8 mouse cellular contexts compared by ENCODE assay signal in the genomic region with DNA sequence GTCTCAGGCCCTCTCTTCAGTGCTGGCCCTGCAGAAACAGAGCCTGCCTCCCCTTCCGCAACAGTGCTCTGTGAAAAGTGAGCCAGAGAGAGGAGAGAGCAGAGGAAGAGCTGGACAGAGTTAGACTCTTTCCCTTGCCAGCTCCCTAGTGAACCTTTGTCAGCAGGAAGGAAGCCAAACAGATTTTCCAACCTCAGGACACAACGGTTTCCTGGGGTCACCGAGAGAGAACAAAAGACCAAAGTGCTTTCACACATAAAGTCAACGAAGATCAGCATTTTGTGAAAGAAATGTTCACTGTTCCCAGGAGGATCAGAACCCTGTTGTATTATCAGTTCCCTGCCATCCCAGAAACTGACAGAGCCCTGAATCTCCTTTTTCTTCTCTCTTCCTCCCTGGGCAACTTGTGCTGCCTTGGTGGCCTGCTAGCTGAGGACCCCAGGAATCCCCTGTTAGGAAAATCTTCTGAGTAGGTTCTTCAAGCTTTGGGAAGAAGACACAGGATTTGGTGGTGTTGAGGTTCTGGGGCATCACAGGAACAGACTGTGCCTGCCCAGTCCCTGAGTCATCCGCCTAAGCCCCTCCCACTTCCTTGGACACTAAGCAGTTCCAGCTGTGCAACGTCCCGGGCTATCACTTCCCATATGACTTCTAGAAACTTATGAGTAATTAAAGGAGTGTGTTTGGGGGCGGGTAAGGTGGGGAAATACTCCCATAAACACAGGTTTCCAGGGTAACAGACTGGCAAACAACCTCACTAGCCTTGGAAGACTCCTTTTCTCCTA. TPM values are rescaled to one million over a fixed set of nuclear protein-coding genes. Genes with fewer than 3 reads are reported as not detected.
DNase-seq lines count a peak whose midpoint lies in the region; ATAC-seq and TF ChIP-seq lines count a peak whose summit lies in the region.

No protein-coding gene starts in this region.

- WGBS in heart, embryonic 10.5 days: 35% methylated on average over 8 of the region's 8 CpGs
- WGBS in kidney, embryonic 14.5 days: 35% methylated on average over 8 of the region's 8 CpGs
- WGBS in stomach, postnatal 0 days: 14% methylated on average over 8 of the region's 8 CpGs

- DNase-seq in Patski (ENCODE audit: low read depth, low spot score): peak; percentile 71
- no peak for DNase-seq in heart, embryonic 10.5 days (ENCODE audit: low spot score)
- peak; percentile 95 for DNase-seq in lung, postnatal 10 days
- peak; percentile 70 for DNase-seq in stomach, postnatal 0 days (ENCODE audit: low spot score)
- DNase-seq in thymus, postnatal 10 days (ENCODE audit: low spot score in 2 of 2): no peak
- DNase-seq in layer of hippocampus, adult 18-20 months (ENCODE audit: low spot score in 2 of 2): no peak

- TF ChIP-seq POLR2A in cortical plate, adult 2 months (IDR thresholded peaks at IDR 0.05; ENCODE audit: extremely low read depth, insufficient read depth, low read length): no peak

- no peak for TF ChIP-seq EP300 in stomach, postnatal 0 days (optimal IDR thresholded peaks at IDR 0.05)

- no peak for TF ChIP-seq CTCF in Patski (IDR thresholded peaks at IDR 0.05)
- TF ChIP-seq CTCF in cortical plate, adult 2 months (IDR thresholded peaks at IDR 0.05; ENCODE audit: extremely low read depth, insufficient read depth, low read length): no peak
- TF ChIP-seq CTCF in stomach, postnatal 0 days (IDR thresholded peaks at IDR 0.05; ENCODE audit: low read depth): no peak

- no peak overlapping the region for H3K4me3 ChIP-seq in cortical plate, adult 2 months (ENCODE audit: insufficient read depth, low read length)
- no peak overlapping the region for H3K4me3 ChIP-seq in heart, embryonic 10.5 days
- no peak overlapping the region for H3K4me3 ChIP-seq in kidney, embryonic 14.5 days (ENCODE audit: low read length)
- H3K4me3 ChIP-seq in stomach, postnatal 0 days (ENCODE audit: low read depth, low read length): no peak overlapping the region

- POLR2A ChIA-PET in Patski (lab: Charles Lee): interaction anchor here (0.9 kb wide), 1 partner anchor 30 kb away, joined by 3 read pairs; no protein-coding TSS in a partner anchor

- no peaks in the 10 kb centered on the region for H3K4me1 ChIP-seq in cortical plate, adult 2 months (ENCODE audit: control insufficient read depth, insufficient read depth, low read length)
- H3K4me1 ChIP-seq in heart, embryonic 10.5 days: no peaks in the 10 kb centered on the region
- H3K4me1 ChIP-seq in kidney, embryonic 14.5 days (ENCODE audit: control insufficient read depth, insufficient read depth, low read length): no peaks in the 10 kb centered on the region; the same call in 1 of the 2 replicates
- no peaks in the 10 kb centered on the region for H3K4me1 ChIP-seq in stomach, postnatal 0 days (replicated peaks; ENCODE audit: control insufficient read depth, insufficient read depth)

- H3K27ac ChIP-seq in cortical plate, adult 2 months (ENCODE audit: insufficient read depth, low read length): peak overlapping the region; percentile 35; the same call in 1 of the 2 replicates
- peak overlapping the region; percentile 71 for H3K27ac ChIP-seq in heart, embryonic 10.5 days
- H3K27ac ChIP-seq in kidney, embryonic 14.5 days (ENCODE audit: low read depth, low read length): peak overlapping the region; percentile 32
- H3K27ac ChIP-seq in stomach, postnatal 0 days (replicated peaks): peak overlapping the region; percentile 84

- H3K36me3 ChIP-seq in heart, embryonic 10.5 days: no peaks in the 10 kb centered on the region
- H3K36me3 ChIP-seq in kidney, embryonic 14.5 days (ENCODE audit: control insufficient read depth, insufficient read depth, low read length): no peaks in the 10 kb centered on the region
- H3K36me3 ChIP-seq in stomach, postnatal 0 days (ENCODE audit: control insufficient read depth, insufficient read depth, low read length): no peaks in the 10 kb centered on the region

- H3K9ac ChIP-seq in kidney, embryonic 14.5 days (ENCODE audit: low read depth, low read length): no peak overlapping the region
- 0 out of 2 replicates have a peak overlapping the region, but pooled peaks have one; percentile 23 for H3K9ac ChIP-seq in stomach, postnatal 0 days (ENCODE audit: low read length)

- peaks cover 6% of the 10 kb centered on the region; the same call in 1 of the 2 replicates for H3K9me3 ChIP-seq in heart, embryonic 10.5 days
- H3K9me3 ChIP-seq in kidney, embryonic 14.5 days (ENCODE audit: control insufficient read depth, low read length): peaks cover 3% of the 10 kb centered on the region; the same call in 1 of the 2 replicates
- no peaks in the 10 kb centered on the region for H3K9me3 ChIP-seq in stomach, postnatal 0 days (ENCODE audit: control insufficient read depth, low read length)

- CTCF ChIA-PET in Patski (lab: Charles Lee): interaction anchor here (1.2 to 1.5 kb wide), 2 partner anchors 9 to 11 kb away, joined by 3 to 6 read pairs; partner anchors contain the start of gene Mmp19

- in situ Hi-C loops in Patski (cut with MboI; ENCODE audit: low pct_unique_long_range_greater_than_20kb): no loop called here

- peak; percentile 99 for ATAC-seq in Patski
- peak; percentile 94 for ATAC-seq in kidney, embryonic 14.5 days (ENCODE audit: low FRiP score, low TSS enrichment)
- peak; percentile 95 for ATAC-seq in stomach, postnatal 0 days (ENCODE audit: low FRiP score, low TSS enrichment)

- H3K27me3 ChIP-seq in Patski: no peaks in the 10 kb centered on the region
- no peaks in the 10 kb centered on the region for H3K27me3 ChIP-seq in heart, embryonic 10.5 days (ENCODE audit: insufficient read depth, poor library complexity, severe bottlenecking)
- H3K27me3 ChIP-seq in kidney, embryonic 14.5 days (ENCODE audit: control insufficient read depth, insufficient read depth, low read length): no peaks in the 10 kb centered on the region
- H3K27me3 ChIP-seq in stomach, postnatal 0 days (ENCODE audit: control insufficient read depth, insufficient read depth, low read length): no peaks in the 10 kb centered on the region

- no peak overlapping the region for H3K4me2 ChIP-seq in kidney, embryonic 14.5 days (replicated peaks; ENCODE audit: low read depth, low read length)
- no peak overlapping the region for H3K4me2 ChIP-seq in stomach, postnatal 0 days (replicated peaks; ENCODE audit: low read depth)

RNA-seq across cellular contexts. Expression of gene Mmp19, which starts 11.5 kb away (rescaled TPM):
- 18.6 TPM for polyA plus RNA-seq in Patski (2021)
- polyA plus RNA-seq in cortical plate, adult 2 months (2012; rRNA removed): 0.38 and 0.57 TPM in 2 replicates
- 0.28 and 1.7 TPM in 2 replicates for polyA plus RNA-seq in heart, embryonic 10.5 days (2016; fragmentation: Nextera tagmentation; extraction: Ambion mirVana)
- polyA plus RNA-seq in kidney, embryonic 14.5 days (2014; fragmentation: Nextera tagmentation; extraction: Ambion mirVana): 0.24 and 0.60 TPM in 2 replicates
- 2.0 and 2.1 TPM in 2 replicates for polyA plus RNA-seq in stomach, postnatal 0 days (2015; fragmentation: Nextera tagmentation; extraction: Ambion mirVana)
- under 1 TPM; 0.43 to 0.50 TPM for total RNA-seq in layer of hippocampus, adult 18-20 months (2021)

RNA-seq across cellular contexts. Expression of gene Dnajc14, which starts 24.7 kb away (rescaled TPM):
- polyA plus RNA-seq in Patski (2021): 81.8 TPM
- 23.0 and 23.9 TPM in 2 replicates for polyA plus RNA-seq in cortical plate, adult 2 months (2012; rRNA removed)
- polyA plus RNA-seq in heart, embryonic 10.5 days (2016; fragmentation: Nextera tagmentation; extraction: Ambion mirVana): 48.0 and 48.1 TPM in 2 replicates
- 25.8 and 36.9 TPM in 2 replicates for polyA plus RNA-seq in kidney, embryonic 14.5 days (2014; fragmentation: Nextera tagmentation; extraction: Ambion mirVana)
- polyA plus RNA-seq in stomach, postnatal 0 days (2015; fragmentation: Nextera tagmentation; extraction: Ambion mirVana): 29.8 and 30.5 TPM in 2 replicates
- 10 to 100 TPM; 63.8 to 64.8 TPM for total RNA-seq in layer of hippocampus, adult 18-20 months (2021)

RNA-seq across cellular contexts. Expression of gene Tmem198b, which starts 25.0 kb away (rescaled TPM):
- polyA plus RNA-seq in Patski (2021): 26.7 TPM
- polyA plus RNA-seq in cortical plate, adult 2 months (2012; rRNA removed): 12.7 and 13.8 TPM in 2 replicates
- 13.6 and 16.3 TPM in 2 replicates for polyA plus RNA-seq in heart, embryonic 10.5 days (2016; fragmentation: Nextera tagmentation; extraction: Ambion mirVana)
- 14.6 and 15.9 TPM in 2 replicates for polyA plus RNA-seq in kidney, embryonic 14.5 days (2014; fragmentation: Nextera tagmentation; extraction: Ambion mirVana)
- 7.8 and 8.5 TPM in 2 replicates for polyA plus RNA-seq in stomach, postnatal 0 days (2015; fragmentation: Nextera tagmentation; extraction: Ambion mirVana)
- total RNA-seq in layer of hippocampus, adult 18-20 months (2021): 1 to 10 TPM; 7.9 to 8.1 TPM

RNA-seq across cellular contexts. Expression of gene Pym1, which starts 31.5 kb away (rescaled TPM):
- 37.8 TPM for polyA plus RNA-seq in Patski (2021)
- polyA plus RNA-seq in cortical plate, adult 2 months (2012; rRNA removed): 39.4 and 41.1 TPM in 2 replicates
- polyA plus RNA-seq in heart, embryonic 10.5 days (2016; fragmentation: Nextera tagmentation; extraction: Ambion mirVana): 31.8 and 45.4 TPM in 2 replicates
- 41.3 and 55.4 TPM in 2 replicates for polyA plus RNA-seq in kidney, embryonic 14.5 days (2014; fragmentation: Nextera tagmentation; extraction: Ambion mirVana)
- polyA plus RNA-seq in stomach, postnatal 0 days (2015; fragmentation: Nextera tagmentation; extraction: Ambion mirVana): 22.7 and 24.1 TPM in 2 replicates
- total RNA-seq in layer of hippocampus, adult 18-20 months (2021): 10 to 100 TPM; 25.1 to 26.2 TPM

RNA-seq across cellular contexts. Expression of gene Dgka, which starts 34.5 kb away (rescaled TPM):
- polyA plus RNA-seq in Patski (2021): 9.9 TPM
- 13.2 and 15.5 TPM in 2 replicates for polyA plus RNA-seq in cortical plate, adult 2 months (2012; rRNA removed)
- 3.9 and 4.4 TPM in 2 replicates for polyA plus RNA-seq in heart, embryonic 10.5 days (2016; fragmentation: Nextera tagmentation; extraction: Ambion mirVana)
- 4.1 and 4.7 TPM in 2 replicates for polyA plus RNA-seq in kidney, embryonic 14.5 days (2014; fragmentation: Nextera tagmentation; extraction: Ambion mirVana)
- 14.6 and 15.7 TPM in 2 replicates for polyA plus RNA-seq in stomach, postnatal 0 days (2015; fragmentation: Nextera tagmentation; extraction: Ambion mirVana)
- 10 to 100 TPM; 10.9 to 12.8 TPM for total RNA-seq in layer of hippocampus, adult 18-20 months (2021)

Comparison
In these comparisons a context has a peak if more than half of its experiments do, and no peak if none do; other contexts are left out.
1. DNase-seq: peak in Patski (single experiment), lung, postnatal 10 days (single experiment) and stomach, postnatal 0 days (single experiment); none in heart, embryonic 10.5 days (single experiment), thymus, postnatal 10 days (0 of 2) and layer of hippocampus, adult 18-20 months (0 of 2).
2. H3K27ac ChIP-seq: peak in every context shown above with its lines; median percentile 84 in stomach, postnatal 0 days; 71 in heart, embryonic 10.5 days; 35 in cortical plate, adult 2 months; 32 in kidney, embryonic 14.5 days.
3. Peak in every context shown above with its lines, with median percentiles within 50 percentile points of each other: ATAC-seq.